Mouse (Mus musculus) forebrain, embryonic 13.5 days (tissue): ENCODE results near the gene Oasl1. TPM values are rescaled to one million over a fixed set of nuclear protein-coding genes. Genes with fewer than 3 reads are reported as not detected.
"Not testable (repeated sequence)": the region's sequence is repeated elsewhere in the genome, so short reads cannot be mapped to it uniquely, and the experiment has no call there.

ENCODE experiments used
- ATAC-seq: fragments of 200-750 bp; cut with Nextera tagmentation; 2 replicates; pipeline ENCODE4 v1.8.0; 2017
- H3K27ac ChIP-seq: fragments of 300-500 bp; sonication (generic); 2 replicates; pipeline ENCODE4 v1.5.1; 2015; ENCODE audit warnings: inconsistent platforms, mild to moderate bottlenecking, moderate library complexity
- H3K27me3 ChIP-seq: fragments of 300-500 bp; sonication (generic); 2 replicates; pipeline ENCODE4 v1.6.1; 2015; ENCODE audit warnings: mild to moderate bottlenecking, inconsistent platforms
- H3K36me3 ChIP-seq: fragments of 300-500 bp; sonication (generic); 2 replicates; pipeline ENCODE4 v1.6.1; 2015; ENCODE audit warnings: mild to moderate bottlenecking, inconsistent platforms; ENCODE audit not compliant: poor library complexity, severe bottlenecking
- H3K4me1 ChIP-seq: fragments of 300-500 bp; sonication (generic); 2 replicates; pipeline ENCODE4 v1.6.1; 2015; ENCODE audit warnings: inconsistent platforms
- H3K4me2 ChIP-seq: fragments of 300-500 bp; sonication (generic); 2 replicates; pipeline ENCODE4 v1.6.1; 2015; ENCODE audit warnings: inconsistent platforms, mild to moderate bottlenecking, moderate library complexity
- H3K4me3 ChIP-seq: fragments of 300-500 bp; sonication (generic); 2 replicates; pipeline ENCODE4 v1.5.1; 2015; ENCODE audit warnings: mild to moderate bottlenecking, inconsistent platforms
- H3K9ac ChIP-seq: fragments of 300-500 bp; sonication (generic); 2 replicates; pipeline ENCODE4 v1.6.1; 2015; ENCODE audit warnings: mild to moderate bottlenecking, inconsistent platforms
- H3K9me3 ChIP-seq: fragments of 300-500 bp; sonication (generic); replicated peaks from 2 replicates; pipeline ENCODE4 v1.6.1; 2016; ENCODE audit warnings: inconsistent platforms
- WGBS: fragments of 180-500 bp; shearing (Covaris S2); methylation state at CpG from one replicate; pipeline ENCODE4 v1.1.7; 2015; 5-methylcytosine and 5-hydroxymethylcytosine counted together
- polyA plus RNA-seq: library from polyadenylated mRNA; unstranded; fragments of >200 nt; fragmentation: Nextera tagmentation; extraction: Ambion mirVana; gene quantifications from 2 replicates; pipeline ENCODE4 v1.2.1, GENCODE M21; 2015

Oasl1 gene
- polyA plus RNA-seq = 0.15 and 0.28 TPM in 2 replicates

- no peaks in the 10 kb centered on the region for H3K36me3 ChIP-seq
- peaks cover 7% of the 10 kb centered on the region for H3K4me1 ChIP-seq
- H3K27ac ChIP-seq = no peak within 1 kb of the TSS
- H3K9ac ChIP-seq = no peak within 1 kb of the TSS
- H3K4me2 ChIP-seq = peak within 1 kb of the TSS; percentile 36
- WGBS = 47% methylated on average over 15 of the region's 15 CpGs
- no peaks in the 10 kb centered on the region for H3K9me3 ChIP-seq
- H3K4me3 ChIP-seq = no peak within 1 kb of the TSS
- H3K27me3 ChIP-seq = no peaks in the 10 kb centered on the region
- ATAC-seq = no peak
Observed at GRCm38 (mm10) chr5:114922998-114923473, at the start of gene Oasl1. Oasl1 (plus strand) TSS chr5:114923240.

- H3K4me2 ChIP-seq = no peak overlapping the region
- WGBS = 58% methylated on average over 6 of the region's 6 CpGs
- H3K27ac ChIP-seq = no peak overlapping the region
- H3K9me3 ChIP-seq = no peaks in the 10 kb centered on the region
- no peaks in the 10 kb centered on the region for H3K27me3 ChIP-seq
- no peaks in the 10 kb centered on the region for H3K36me3 ChIP-seq
- no peak overlapping the region for H3K4me3 ChIP-seq
- peaks cover 16% of the 10 kb centered on the region for H3K4me1 ChIP-seq
- no peak overlapping the region for H3K9ac ChIP-seq
- ATAC-seq = no peak
Observed at GRCm38 (mm10) chr5:114875858-114876257, 47.2 kb upstream of the Oasl1 start.

- H3K9ac ChIP-seq = no peak overlapping the region
- no peaks in the 10 kb centered on the region for H3K36me3 ChIP-seq
- WGBS = 12% methylated on average over 6 of the region's 6 CpGs
Observed at GRCm38 (mm10) chr5:114876331-114876730, 46.7 kb upstream of the Oasl1 start.

GRCm38 (mm10) chr5:114877487-114877886 is 45.6 kb upstream of the Oasl1 start:
- no peaks in the 10 kb centered on the region for H3K27me3 ChIP-seq
- no peaks in the 10 kb centered on the region for H3K9me3 ChIP-seq
- no peak overlapping the region for H3K9ac ChIP-seq
- WGBS = 69% methylated on average over 7 of the region's 7 CpGs
- H3K4me1 ChIP-seq = peaks cover 16% of the 10 kb centered on the region
- no peak overlapping the region for H3K4me2 ChIP-seq
- H3K36me3 ChIP-seq = no peaks in the 10 kb centered on the region
- no peak for ATAC-seq
- H3K27ac ChIP-seq = no peak overlapping the region
- no peak overlapping the region for H3K4me3 ChIP-seq

More at GRCm38 (mm10) chr5:114876331-114876730, 46.7 kb upstream of the Oasl1 start:
- no peaks in the 10 kb centered on the region for H3K9me3 ChIP-seq
- ATAC-seq = no peak
- no peak overlapping the region for H3K27ac ChIP-seq
- no peaks in the 10 kb centered on the region for H3K27me3 ChIP-seq
- no peak overlapping the region for H3K4me3 ChIP-seq
- peaks cover 16% of the 10 kb centered on the region for H3K4me1 ChIP-seq
- no peak overlapping the region for H3K4me2 ChIP-seq

- ATAC-seq = no peak
- no peak overlapping the region for H3K27ac ChIP-seq
- no peaks in the 10 kb centered on the region for H3K36me3 ChIP-seq
- H3K9ac ChIP-seq = no peak overlapping the region
- no peak overlapping the region for H3K4me3 ChIP-seq
- WGBS = 77% methylated on average over 13 of the region's 13 CpGs
- H3K9me3 ChIP-seq = no peaks in the 10 kb centered on the region
- H3K4me1 ChIP-seq = peaks cover 16% of the 10 kb centered on the region
- no peak overlapping the region for H3K4me2 ChIP-seq
- no peaks in the 10 kb centered on the region for H3K27me3 ChIP-seq
Observed at GRCm38 (mm10) chr5:114879399-114879798, 43.6 kb upstream of the Oasl1 start.

GRCm38 (mm10) chr5:114882319-114882718 is 40.7 kb upstream of the Oasl1 start:
- not testable (repeated sequence) for ATAC-seq, H3K4me3 ChIP-seq, H3K4me2 ChIP-seq, H3K9me3 ChIP-seq, H3K27me3 ChIP-seq, H3K4me1 ChIP-seq, H3K27ac ChIP-seq, H3K9ac ChIP-seq, H3K36me3 ChIP-seq
- 95% methylated on average over 7 of the region's 7 CpGs for WGBS

- Histone ChIP-seq H3K36me3 (no peaks in the 10 kb centered on the region), H3K27me3 (no peaks in the 10 kb centered on the region), H3K9ac (no peak overlapping the region), H3K4me3 (no peak overlapping the region), H3K4me1 (no peaks in the 10 kb centered on the region), H3K9me3 (no peaks in the 10 kb centered on the region), H3K4me2 (no peak overlapping the region), H3K27ac (no peak overlapping the region)
- WGBS = 96% methylated on average over 11 of the region's 11 CpGs
- ATAC-seq = no peak
Observed at GRCm38 (mm10) chr5:114883022-114883421, 40.0 kb upstream of the Oasl1 start.

- no peaks in the 10 kb centered on the region for H3K27me3 ChIP-seq
- WGBS = 73% methylated on average over 6 of the region's 6 CpGs
- no peaks in the 10 kb centered on the region for H3K36me3 ChIP-seq
- H3K9me3 ChIP-seq = no peaks in the 10 kb centered on the region
- H3K9ac ChIP-seq = no peak overlapping the region
- H3K4me3 ChIP-seq = no peak overlapping the region
- H3K4me2 ChIP-seq = no peak overlapping the region
- no peaks in the 10 kb centered on the region for H3K4me1 ChIP-seq
- ATAC-seq = no peak
- no peak overlapping the region for H3K27ac ChIP-seq
Observed at GRCm38 (mm10) chr5:114886801-114887200, 36.2 kb upstream of the Oasl1 start.

GRCm38 (mm10) chr5:114888995-114889394 is 34.0 kb upstream of the Oasl1 start:
- Histone ChIP-seq H3K4me3 (no peak overlapping the region), H3K9ac (no peak overlapping the region), H3K4me2 (no peak overlapping the region), H3K27ac (no peak overlapping the region), H3K27me3 (no peaks in the 10 kb centered on the region), H3K9me3 (no peaks in the 10 kb centered on the region), H3K4me1 (no peaks in the 10 kb centered on the region), H3K36me3 (no peaks in the 10 kb centered on the region)
- ATAC-seq = no peak
- 75% methylated on average over 2 of the region's 2 CpGs for WGBS

- Histone ChIP-seq H3K36me3 (no peaks in the 10 kb centered on the region), H3K4me1 (no peaks in the 10 kb centered on the region), H3K27me3 (no peaks in the 10 kb centered on the region), H3K9me3 (no peaks in the 10 kb centered on the region), H3K4me2 (no peak overlapping the region), H3K27ac (no peak overlapping the region), H3K4me3 (no peak overlapping the region), H3K9ac (no peak overlapping the region)
- 93% methylated on average over 4 of the region's 4 CpGs for WGBS
- ATAC-seq = no peak
Observed at GRCm38 (mm10) chr5:114895542-114895941, 27.5 kb upstream of the Oasl1 start.

- Histone ChIP-seq H3K9me3 (no peaks in the 10 kb centered on the region), H3K4me3 (no peak within 1 kb of the TSS), H3K4me2 (0 out of 2 replicates have a peak within 1 kb of the TSS, but pooled peaks have one; percentile 17), H3K36me3 (no peaks in the 10 kb centered on the region), H3K27ac (no peak within 1 kb of the TSS), H3K9ac (no peak within 1 kb of the TSS), H3K27me3 (no peaks in the 10 kb centered on the region), H3K4me1 (no peaks in the 10 kb centered on the region)
- no peak for ATAC-seq
- WGBS = 70% methylated on average over 13 of the region's 13 CpGs
Observed at GRCm38 (mm10) chr5:114896688-114897373, 26.2 kb upstream of the Oasl1 start, which contains the start of gene Oasl2. Oasl2 (plus strand) TSS chr5:114896936.

- Histone ChIP-seq H3K4me2 (0 out of 2 replicates have a peak overlapping the region, but pooled peaks have one; percentile 17), H3K9ac (no peak overlapping the region), H3K27ac (no peak overlapping the region), H3K4me1 (no peaks in the 10 kb centered on the region), H3K9me3 (no peaks in the 10 kb centered on the region), H3K36me3 (no peaks in the 10 kb centered on the region), H3K4me3 (no peak overlapping the region), H3K27me3 (no peaks in the 10 kb centered on the region)
- 12% methylated on average over 7 of the region's 7 CpGs for WGBS
- ATAC-seq = no peak
Observed at GRCm38 (mm10) chr5:114897374-114897793, 25.7 kb upstream of the Oasl1 start.

GRCm38 (mm10) chr5:114898857-114899256 is 24.2 kb upstream of the Oasl1 start:
- no peak overlapping the region for H3K9ac ChIP-seq
- H3K36me3 ChIP-seq = no peaks in the 10 kb centered on the region
- ATAC-seq = no peak
- no peaks in the 10 kb centered on the region for H3K27me3 ChIP-seq
- no peak overlapping the region for H3K4me3 ChIP-seq
- no peaks in the 10 kb centered on the region for H3K9me3 ChIP-seq
- H3K27ac ChIP-seq = no peak overlapping the region
- no peak overlapping the region for H3K4me2 ChIP-seq
- 88% methylated on average over 7 of the region's 7 CpGs for WGBS
- H3K4me1 ChIP-seq = no peaks in the 10 kb centered on the region
